Mouse (Mus musculus) liver, embryonic 13.5 days (tissue): ENCODE measurements around the gene Syt2. TPM values are rescaled to one million over a fixed set of nuclear protein-coding genes. Genes with fewer than 3 reads are reported as not detected.

ENCODE experiments used
- ATAC-seq: fragments of 200-750 bp; cut with Nextera tagmentation; 2 replicates; pipeline ENCODE4 v1.8.0; 2017; ENCODE audit warnings: low read depth, mild to moderate bottlenecking, moderate number of reproducible peaks, moderate library complexity
- DNase-seq: peaks from one replicate; pipeline ENCODE4 v3.0.0; 2022
- H3K27ac ChIP-seq: fragments of 300-500 bp; sonication (generic); 2 replicates; pipeline ENCODE4 v1.5.1; 2015; ENCODE audit warnings: moderate library complexity, mild to moderate bottlenecking, inconsistent platforms
- H3K27me3 ChIP-seq: fragments of 300-500 bp; sonication (generic); 2 replicates; pipeline ENCODE4 v1.6.1; 2015; ENCODE audit warnings: mild to moderate bottlenecking, inconsistent platforms
- H3K36me3 ChIP-seq: fragments of 300-500 bp; sonication (generic); 2 replicates; pipeline ENCODE4 v1.6.1; 2015; ENCODE audit warnings: mild to moderate bottlenecking, inconsistent platforms
- H3K4me1 ChIP-seq: fragments of 300-500 bp; sonication (generic); replicated peaks from 2 replicates; pipeline ENCODE4 v1.6.1; 2015; ENCODE audit warnings: inconsistent platforms
- H3K4me2 ChIP-seq: fragments of 300-500 bp; sonication (generic); 2 replicates; pipeline ENCODE4 v1.6.1; 2015; ENCODE audit warnings: inconsistent platforms, mild to moderate bottlenecking, moderate library complexity
- H3K4me3 ChIP-seq: fragments of 300-500 bp; sonication (generic); replicated peaks from 2 replicates; pipeline ENCODE4 v1.5.1; 2015; ENCODE audit warnings: mild to moderate bottlenecking, inconsistent platforms
- H3K9ac ChIP-seq: fragments of 300-500 bp; sonication (generic); 2 replicates; pipeline ENCODE4 v1.6.1; 2015; ENCODE audit warnings: mild to moderate bottlenecking, inconsistent platforms
- H3K9me3 ChIP-seq: fragments of 300-500 bp; sonication (generic); replicated peaks from 2 replicates; pipeline ENCODE4 v1.6.1; 2016; ENCODE audit warnings: inconsistent platforms
- WGBS: fragments of 180-500 bp; shearing (Covaris S2); methylation state at CpG from one replicate; pipeline ENCODE4 v1.1.7; 2015; ENCODE audit not compliant: insufficient replicate concordance; 5-methylcytosine and 5-hydroxymethylcytosine counted together
- polyA plus RNA-seq: library from polyadenylated mRNA; unstranded; fragments of >200 nt; fragmentation: Nextera tagmentation; extraction: Ambion mirVana; gene quantifications from 2 replicates; pipeline ENCODE4 v1.2.1, GENCODE M21; 2015

Syt2 gene
- 0.08 TPM in 2 replicates for polyA plus RNA-seq

DNA sequence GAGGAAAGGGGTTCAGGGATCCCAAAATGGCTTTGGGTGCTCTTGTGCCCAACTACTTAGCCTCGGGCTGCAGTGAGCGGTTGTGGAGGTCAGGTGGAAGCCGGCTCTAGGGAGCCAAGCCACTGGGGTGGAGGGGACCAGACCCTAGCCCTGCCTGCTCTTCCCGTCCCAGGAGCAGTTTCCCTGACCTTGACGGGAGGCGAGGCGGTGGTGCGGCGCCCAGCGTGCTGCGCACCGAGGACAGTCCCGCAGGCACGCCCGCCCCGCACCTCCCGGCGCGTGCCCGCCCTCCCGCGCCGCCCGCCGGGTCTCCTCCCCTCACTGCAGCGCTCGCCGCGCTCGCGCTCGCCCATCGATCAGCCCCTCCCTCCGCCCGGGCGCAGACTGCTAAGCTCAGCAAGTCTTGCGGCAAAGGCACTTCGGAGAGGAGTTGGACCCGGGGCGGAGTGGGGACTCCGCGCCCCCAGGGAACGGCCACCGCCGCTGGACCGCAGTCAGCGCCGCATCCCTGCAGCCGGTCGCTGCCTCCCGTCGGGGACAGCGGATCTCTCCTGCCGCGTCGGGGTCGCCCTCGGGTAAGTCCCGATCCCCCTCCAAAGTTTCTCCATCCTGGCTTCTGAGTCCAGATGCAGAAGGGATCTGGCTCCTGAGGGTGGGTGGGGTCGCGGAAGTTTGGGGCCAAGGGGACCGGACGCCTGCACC, at the start of gene Syt2:
TSS of gene Syt2 (plus strand) at position 417 of the 702 bp plus-strand sequence.
- Histone ChIP-seq H3K9ac (peak within 1 kb of the TSS; percentile 3; the same call in 1 of the 2 replicates), H3K4me3 (peak within 1 kb of the TSS; percentile 48), H3K27ac (no peak within 1 kb of the TSS), H3K36me3 (no peaks in the 10 kb centered on the region), H3K27me3 (peaks cover 92% of the 10 kb centered on the region), H3K9me3 (no peaks in the 10 kb centered on the region), H3K4me2 (peak within 1 kb of the TSS; percentile 63), H3K4me1 (peaks cover 7% of the 10 kb centered on the region)
- DNase-seq (no peak), ATAC-seq (0 out of 2 replicates have a peak, but pooled peaks have one; percentile 18)
- WGBS = under 1% methylated on average over 63 of the region's 63 CpGs

DNA sequence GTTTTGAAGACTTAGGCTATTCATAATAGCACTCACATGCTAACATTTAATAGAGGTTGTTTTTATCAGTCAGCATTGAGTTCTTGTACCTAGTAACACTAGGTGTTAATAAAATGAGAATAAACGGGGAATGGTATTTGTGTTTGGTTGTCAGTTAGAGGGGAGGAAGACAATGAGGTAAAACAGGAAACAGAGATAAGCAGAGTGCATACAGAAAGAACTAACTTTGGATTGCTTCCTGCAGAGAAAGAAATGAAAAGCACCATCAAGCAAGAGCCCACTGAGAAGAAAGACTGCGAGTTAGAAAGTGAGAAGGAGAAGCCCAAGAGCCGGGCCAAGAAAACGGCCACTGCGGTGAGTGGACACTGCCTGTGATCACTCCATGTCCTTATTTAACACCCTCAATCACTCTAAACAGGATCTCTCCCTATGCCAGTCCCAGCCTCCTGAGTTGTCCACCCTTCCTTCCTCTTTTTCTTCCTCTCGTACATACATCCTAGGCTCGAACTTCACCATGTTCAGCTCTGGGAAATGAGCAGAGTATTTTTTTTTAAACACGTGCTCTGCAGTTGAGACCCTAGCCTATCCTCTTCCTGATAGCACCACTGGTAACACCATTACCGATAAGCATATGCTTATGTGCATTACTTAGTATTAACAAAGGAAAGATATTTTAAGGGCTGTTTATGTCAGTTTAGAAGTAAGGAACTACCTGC, 49.0 kb upstream of the Syt2 start:
- Histone ChIP-seq H3K27me3 (no peaks in the 10 kb centered on the region), H3K4me2 (no peak overlapping the region), H3K9ac (no peak overlapping the region), H3K36me3 (peaks cover 37% of the 10 kb centered on the region), H3K27ac (no peak overlapping the region), H3K4me3 (no peak overlapping the region), H3K9me3 (no peaks in the 10 kb centered on the region), H3K4me1 (peaks cover 12% of the 10 kb centered on the region)
- WGBS = 27% methylated on average over 9 of the region's 9 CpGs
- DNase-seq (no peak), ATAC-seq (no peak)

DNA sequence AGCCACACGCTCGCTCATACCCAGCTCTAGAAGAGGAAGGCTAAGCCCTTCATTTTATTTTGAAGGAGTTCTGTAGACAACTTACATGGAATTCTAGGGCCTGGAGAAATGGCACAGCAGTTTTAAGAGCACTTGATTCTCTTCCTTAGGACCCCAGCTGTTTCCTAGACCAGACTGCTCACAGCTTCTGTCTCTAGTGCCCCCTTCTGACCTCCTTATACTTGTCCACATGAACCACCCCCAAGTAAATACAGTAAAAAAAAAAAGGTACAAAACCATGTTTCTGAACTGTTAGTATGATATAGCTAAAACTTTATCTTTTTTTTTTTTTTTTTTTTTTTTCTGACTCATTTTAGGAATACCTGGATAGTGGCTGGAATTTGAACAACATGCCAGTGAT, 42.4 kb upstream of the Syt2 start:
- DNase-seq (no peak), ATAC-seq (no peak)
- Histone ChIP-seq H3K9ac (no peak overlapping the region), H3K27me3 (no peaks in the 10 kb centered on the region), H3K4me1 (no peaks in the 10 kb centered on the region), H3K27ac (no peak overlapping the region), H3K4me2 (no peak overlapping the region), H3K36me3 (peaks cover 40% of the 10 kb centered on the region), H3K9me3 (no peaks in the 10 kb centered on the region), H3K4me3 (no peak overlapping the region)
- 84% methylated on average over 2 of the region's 2 CpGs for WGBS

DNA sequence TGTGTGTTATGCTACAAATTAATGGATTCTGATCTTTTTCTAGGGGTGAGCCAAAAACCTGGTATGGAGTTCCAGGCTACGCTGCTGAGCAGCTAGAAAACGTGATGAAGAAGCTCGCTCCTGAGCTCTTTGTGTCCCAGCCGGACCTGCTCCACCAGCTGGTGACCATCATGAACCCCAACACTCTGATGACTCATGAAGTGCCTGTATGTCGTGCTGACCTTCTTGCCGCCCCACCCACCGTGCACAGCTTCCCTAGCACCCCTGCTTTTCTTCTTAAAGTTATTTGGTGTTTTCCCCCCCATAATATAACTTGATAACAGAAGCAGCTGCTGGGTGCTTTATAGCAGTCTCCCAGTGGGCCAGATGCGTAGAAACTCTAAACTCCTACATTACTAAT, 40.8 kb upstream of the Syt2 start:
- H3K4me2 ChIP-seq = no peak overlapping the region
- no peaks in the 10 kb centered on the region for H3K9me3 ChIP-seq
- H3K36me3 ChIP-seq = peaks cover 42% of the 10 kb centered on the region
- H3K4me1 ChIP-seq = no peaks in the 10 kb centered on the region
- 75% methylated on average over 8 of the region's 8 CpGs for WGBS
- H3K4me3 ChIP-seq = no peak overlapping the region
- ATAC-seq = no peak
- DNase-seq = no peak
- H3K27me3 ChIP-seq = no peaks in the 10 kb centered on the region
- H3K27ac ChIP-seq = no peak overlapping the region
- no peak overlapping the region for H3K9ac ChIP-seq

DNA sequence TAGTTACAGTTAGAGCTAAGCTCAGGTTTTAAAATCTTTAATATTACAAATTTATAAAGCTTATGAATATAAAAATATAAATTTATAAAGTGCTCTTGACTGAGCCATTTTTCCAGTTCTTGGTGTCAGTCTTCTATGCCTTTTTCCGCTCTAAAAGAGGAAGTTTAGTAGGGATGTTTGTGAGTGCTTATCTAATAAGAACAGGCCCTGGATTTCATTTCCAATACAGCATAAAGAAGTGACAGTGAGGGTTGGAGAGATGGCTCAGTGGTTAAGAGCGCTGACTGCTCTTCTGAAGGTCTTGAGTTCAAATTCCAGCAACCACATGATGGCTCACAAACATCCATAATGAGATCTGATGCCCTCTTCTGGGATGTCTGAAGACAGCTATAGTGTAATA, 40.1 kb upstream of the Syt2 start:
- H3K9me3 ChIP-seq = no peaks in the 10 kb centered on the region
- H3K4me1 ChIP-seq = no peaks in the 10 kb centered on the region
- peaks cover 37% of the 10 kb centered on the region for H3K36me3 ChIP-seq
- no peak overlapping the region for H3K4me2 ChIP-seq
- WGBS = 58% methylated on average over 2 of the region's 2 CpGs
- H3K4me3 ChIP-seq = no peak overlapping the region
- no peak overlapping the region for H3K27ac ChIP-seq
- ATAC-seq (no peak), DNase-seq (no peak)
- no peaks in the 10 kb centered on the region for H3K27me3 ChIP-seq
- no peak overlapping the region for H3K9ac ChIP-seq

DNA sequence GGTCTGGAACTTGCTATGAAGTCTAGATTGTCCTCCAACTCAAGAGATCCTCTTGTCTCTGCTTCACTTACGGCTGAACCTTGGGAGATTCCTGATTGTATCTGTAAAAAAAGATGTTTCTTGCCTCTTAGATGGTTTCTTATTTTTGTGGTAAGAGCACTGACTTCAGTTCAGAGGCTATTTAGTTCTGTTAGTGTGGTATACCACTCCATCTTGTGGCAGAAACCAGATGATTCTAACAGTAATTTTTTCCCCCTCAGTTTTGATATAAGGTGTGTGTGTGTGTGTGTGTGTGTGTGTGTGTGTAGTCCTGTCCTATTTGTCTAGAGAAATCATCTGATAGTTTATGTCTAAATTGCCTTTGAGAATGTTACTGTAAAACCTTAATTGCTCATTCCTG, 39.2 kb upstream of the Syt2 start:
- Histone ChIP-seq H3K9me3 (no peaks in the 10 kb centered on the region), H3K27ac (no peak overlapping the region), H3K4me3 (no peak overlapping the region), H3K36me3 (peaks cover 35% of the 10 kb centered on the region), H3K27me3 (no peaks in the 10 kb centered on the region), H3K9ac (no peak overlapping the region), H3K4me2 (no peak overlapping the region), H3K4me1 (no peaks in the 10 kb centered on the region)
- ATAC-seq (no peak), DNase-seq (no peak)
- 69% methylated on average over 1 of the region's 1 CpGs for WGBS

DNA sequence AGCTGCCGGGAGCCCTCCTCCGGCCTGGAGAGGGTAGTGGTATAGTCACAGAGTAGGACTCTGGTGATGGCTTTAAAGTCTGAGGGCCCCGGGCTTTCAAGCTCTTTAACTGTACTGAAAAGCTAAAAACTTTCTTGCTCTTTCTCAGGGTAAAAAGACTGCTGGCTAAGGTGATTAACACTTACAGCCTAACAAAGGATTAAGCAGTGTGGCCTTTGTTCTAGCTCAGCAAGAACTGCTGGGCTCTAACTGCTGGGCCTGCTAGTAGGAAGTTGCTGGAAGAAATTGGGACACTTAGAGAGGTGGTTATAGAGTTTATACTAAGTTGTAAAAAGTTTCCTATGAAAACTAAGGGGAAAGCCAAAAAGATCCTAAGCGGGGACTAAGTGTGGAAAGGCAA, 37.3 kb upstream of the Syt2 start:
- Histone ChIP-seq H3K4me3 (no peak overlapping the region), H3K9ac (no peak overlapping the region), H3K36me3 (peaks cover 40% of the 10 kb centered on the region), H3K27ac (no peak overlapping the region), H3K4me1 (peaks cover 2% of the 10 kb centered on the region; the same call in 1 of the 2 replicates), H3K9me3 (no peaks in the 10 kb centered on the region), H3K4me2 (no peak overlapping the region), H3K27me3 (no peaks in the 10 kb centered on the region)
- ATAC-seq (no peak), DNase-seq (no peak)
- 82% methylated on average over 4 of the region's 4 CpGs for WGBS

DNA sequence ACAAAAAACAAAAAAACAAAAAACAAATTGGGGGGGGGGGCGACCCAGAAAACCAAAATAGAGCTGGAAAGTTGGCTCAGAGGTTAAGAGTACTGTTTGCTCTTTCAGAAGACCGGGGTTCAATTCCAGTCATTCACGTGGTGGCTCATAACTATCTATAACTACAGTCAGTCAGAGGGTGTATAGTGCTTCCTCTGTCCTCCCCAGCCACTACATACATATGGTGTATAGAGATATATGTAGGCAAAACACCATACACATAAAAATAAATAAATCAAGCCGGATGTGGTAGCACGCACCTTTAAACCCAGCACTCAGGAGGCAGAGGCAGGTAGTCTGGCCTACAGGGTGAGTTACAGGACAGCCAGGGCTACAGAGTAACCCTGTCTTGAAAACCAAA, 31.9 kb upstream of the Syt2 start:
- peak; percentile 73 for ATAC-seq
- Histone ChIP-seq H3K4me1 (peaks cover 15% of the 10 kb centered on the region), H3K27me3 (no peaks in the 10 kb centered on the region), H3K36me3 (peaks cover 40% of the 10 kb centered on the region), H3K4me2 (no peak overlapping the region), H3K9ac (no peak overlapping the region), H3K27ac (peak overlapping the region; percentile 66), H3K4me3 (no peak overlapping the region), H3K9me3 (no peaks in the 10 kb centered on the region)
- DNase-seq = no peak
- WGBS = 57% methylated on average over 5 of the region's 5 CpGs

DNA sequence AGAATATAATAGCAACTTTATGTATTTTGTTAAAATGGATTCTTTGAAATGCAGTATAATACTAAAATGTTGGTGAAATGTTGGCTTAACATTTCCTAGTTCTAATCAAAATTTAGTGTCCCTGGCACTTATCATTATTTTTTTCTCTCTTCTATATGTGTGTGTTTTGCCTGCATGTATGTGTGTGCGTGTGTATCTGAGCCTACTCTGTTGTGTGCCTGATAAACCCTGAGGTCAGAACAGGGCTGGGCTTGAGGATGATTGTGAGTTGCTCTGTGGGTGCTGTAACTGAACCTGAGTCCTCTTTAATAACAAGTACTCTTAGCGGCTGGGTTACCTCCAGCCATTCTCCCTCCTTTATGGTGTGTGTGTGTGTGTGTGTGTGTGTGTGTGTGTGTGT, 31.5 kb upstream of the Syt2 start:
- Histone ChIP-seq H3K4me2 (no peak overlapping the region), H3K36me3 (peaks cover 44% of the 10 kb centered on the region), H3K27ac (peak overlapping the region; percentile 67)

DNA sequence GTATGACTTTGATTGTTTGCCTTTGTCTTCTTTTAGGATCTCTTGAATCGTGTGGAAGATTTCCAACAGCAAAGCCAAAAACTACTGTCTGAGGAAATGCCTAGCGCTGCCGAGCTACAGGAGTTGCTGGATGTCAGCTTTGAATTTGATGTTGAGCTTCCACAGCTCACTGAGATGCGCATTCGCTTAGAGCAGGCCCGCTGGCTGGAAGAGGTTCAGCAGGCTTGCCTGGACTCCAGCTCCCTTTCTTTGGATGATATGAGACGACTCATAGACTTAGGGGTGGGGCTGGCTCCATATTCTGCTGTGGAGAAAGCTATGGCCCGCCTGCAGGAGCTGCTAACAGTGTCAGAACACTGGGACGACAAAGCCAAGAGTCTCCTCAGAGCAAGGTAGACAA, 28.8 kb upstream of the Syt2 start:
- no peak overlapping the region for H3K27ac ChIP-seq
- H3K4me2 ChIP-seq = no peak overlapping the region
- no peak overlapping the region for H3K9ac ChIP-seq
- WGBS = 83% methylated on average over 9 of the region's 9 CpGs
- DNase-seq (no peak), ATAC-seq (no peak)
- H3K9me3 ChIP-seq = no peaks in the 10 kb centered on the region
- H3K4me3 ChIP-seq = no peak overlapping the region
- peaks cover 59% of the 10 kb centered on the region for H3K36me3 ChIP-seq
- no peaks in the 10 kb centered on the region for H3K27me3 ChIP-seq
- peaks cover 15% of the 10 kb centered on the region for H3K4me1 ChIP-seq

More for the DNA sequence above, 31.5 kb upstream of the Syt2 start:
- no peak overlapping the region; the same call in 1 of the 2 replicates for H3K9ac ChIP-seq
- no peak overlapping the region for H3K4me3 ChIP-seq
- H3K9me3 ChIP-seq = no peaks in the 10 kb centered on the region
- H3K4me1 ChIP-seq = peaks cover 15% of the 10 kb centered on the region
- DNase-seq = peak; percentile 47
- no peaks in the 10 kb centered on the region for H3K27me3 ChIP-seq
- peak; percentile 95 for ATAC-seq
- WGBS = 39% methylated on average over 2 of the region's 2 CpGs

DNA sequence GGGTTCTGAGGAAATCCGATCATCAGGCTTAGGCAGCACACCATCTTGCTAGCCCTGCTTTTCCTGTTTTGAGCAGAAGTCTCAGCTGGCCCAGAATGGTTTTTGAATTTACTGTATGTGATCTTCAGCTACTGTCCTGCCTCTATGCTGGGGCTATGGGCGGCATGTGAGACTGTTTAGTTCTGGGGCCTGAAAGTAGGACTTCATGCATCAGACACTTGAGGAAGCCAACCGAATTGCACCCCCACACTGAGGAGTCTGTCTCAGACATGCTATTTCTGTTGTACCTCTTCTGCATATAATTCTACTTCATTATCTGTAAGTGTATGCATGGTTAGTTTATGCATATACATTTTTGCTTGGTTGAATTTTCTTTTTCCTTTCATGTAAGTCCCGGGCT, 21.2 kb upstream of the Syt2 start:
- Histone ChIP-seq H3K9ac (no peak overlapping the region), H3K27me3 (no peaks in the 10 kb centered on the region), H3K27ac (no peak overlapping the region), H3K9me3 (no peaks in the 10 kb centered on the region), H3K4me2 (no peak overlapping the region), H3K4me1 (peaks cover 13% of the 10 kb centered on the region), H3K4me3 (no peak overlapping the region), H3K36me3 (peaks cover 67% of the 10 kb centered on the region)
- DNase-seq = no peak
- ATAC-seq = no peak
- WGBS = 84% methylated on average over 4 of the region's 4 CpGs
